Mouse (Mus musculus): ENCODE results near the gene Zwint.
A peak's percentile ranks its signal among the peaks of the same experiment; 100 is the strongest.

Gene Zwint

DNA sequence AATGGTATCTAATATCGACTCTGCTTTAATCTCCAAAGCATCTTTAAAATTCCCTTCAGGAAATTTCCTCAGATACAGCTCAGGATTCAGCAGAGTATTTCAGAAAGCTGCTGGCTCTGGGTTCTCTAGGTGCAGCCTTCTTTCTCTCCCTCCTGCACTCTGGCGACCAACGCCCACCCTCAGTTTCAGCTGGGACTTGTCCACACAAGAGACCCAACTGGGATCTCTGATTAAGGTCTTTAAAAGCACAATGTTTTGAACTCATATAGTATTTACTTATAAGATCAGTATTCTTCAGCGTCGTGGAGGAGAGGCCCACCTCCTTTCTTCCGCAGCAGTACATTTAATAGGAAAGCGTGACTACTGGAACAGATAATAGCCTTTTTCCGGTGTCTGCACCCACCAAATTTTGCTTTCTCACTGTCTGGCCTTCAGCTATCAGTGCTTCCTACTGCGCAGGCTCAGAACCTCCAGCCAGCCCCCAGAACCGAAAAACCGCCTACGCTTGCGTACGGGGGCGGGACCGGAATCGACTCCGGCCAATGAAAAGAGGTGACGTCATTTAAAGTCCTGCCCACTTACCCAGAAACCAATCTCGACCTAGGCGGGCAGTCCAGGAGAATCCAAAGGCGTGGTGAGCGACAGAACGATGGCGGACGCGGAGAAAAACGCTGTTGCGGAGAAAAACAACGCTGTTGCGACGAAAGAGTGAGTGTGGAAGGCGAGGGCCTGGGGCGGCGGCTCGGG is at the start of gene Zwint:
TSS of gene Zwint (plus strand) at position 576 of the 747 bp plus-strand sequence.
- peak; percentile 97 for DNase-seq (ENCODE audit: low read depth, low spot score)

DNA sequence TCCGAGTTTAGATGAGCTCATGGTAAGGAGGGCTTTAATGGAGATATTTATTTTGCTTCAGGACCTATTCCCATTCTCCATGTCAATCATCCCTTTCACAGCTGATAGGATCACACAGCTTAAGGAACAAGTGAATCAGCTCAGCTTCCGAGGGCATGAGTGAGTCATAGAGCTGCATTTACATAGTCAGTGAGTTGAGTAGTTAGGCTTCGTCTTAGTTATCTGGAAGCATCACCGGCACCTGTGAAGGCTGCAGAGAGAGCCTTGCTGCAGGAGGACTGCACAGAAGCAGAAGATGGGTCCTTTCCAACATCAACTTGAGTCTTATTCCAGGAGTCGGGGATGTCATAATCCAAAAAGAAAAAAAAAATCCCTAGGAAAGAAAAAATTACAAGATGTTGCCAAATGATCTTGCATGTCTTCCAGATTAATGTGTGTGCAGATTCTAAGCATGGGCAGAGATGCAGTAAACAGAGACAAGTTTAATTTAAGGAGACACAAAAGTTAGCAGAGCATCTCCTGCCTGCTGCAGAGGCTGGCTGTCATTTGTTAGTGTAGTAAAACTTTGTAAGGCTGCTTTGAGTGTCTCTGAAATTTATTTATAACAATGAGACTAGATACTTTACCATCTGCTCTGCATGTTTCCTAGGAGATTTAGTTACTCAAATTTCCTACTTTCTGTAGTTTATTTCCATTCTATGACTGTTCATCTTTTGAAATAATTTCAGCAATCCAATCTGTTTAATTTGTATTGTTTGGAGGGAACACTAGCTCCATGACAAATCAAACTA is 41.3 kb upstream of the Zwint start:
- DNase-seq (ENCODE audit: low read depth, low spot score): no peak

DNA sequence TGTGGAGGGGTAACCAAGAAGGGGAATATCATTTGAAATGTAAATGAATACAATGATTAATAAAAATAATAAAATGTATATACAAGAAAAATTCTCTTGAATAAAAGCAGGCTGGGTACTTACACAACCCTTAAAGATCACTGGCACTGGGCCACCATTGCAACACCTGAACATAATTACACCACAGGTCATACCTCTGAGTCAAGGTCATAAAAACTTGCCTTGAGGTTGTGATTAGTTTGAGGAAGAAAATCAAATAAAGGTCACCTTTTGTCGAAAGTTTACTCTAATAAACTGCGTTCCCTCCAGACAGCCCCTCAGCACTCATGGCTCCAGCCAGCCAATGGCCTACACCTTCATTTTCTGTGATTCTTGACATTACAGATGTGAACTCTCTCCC is 38.5 kb upstream of the Zwint start:
- no peak for DNase-seq (ENCODE audit: low read depth, low spot score)

DNA sequence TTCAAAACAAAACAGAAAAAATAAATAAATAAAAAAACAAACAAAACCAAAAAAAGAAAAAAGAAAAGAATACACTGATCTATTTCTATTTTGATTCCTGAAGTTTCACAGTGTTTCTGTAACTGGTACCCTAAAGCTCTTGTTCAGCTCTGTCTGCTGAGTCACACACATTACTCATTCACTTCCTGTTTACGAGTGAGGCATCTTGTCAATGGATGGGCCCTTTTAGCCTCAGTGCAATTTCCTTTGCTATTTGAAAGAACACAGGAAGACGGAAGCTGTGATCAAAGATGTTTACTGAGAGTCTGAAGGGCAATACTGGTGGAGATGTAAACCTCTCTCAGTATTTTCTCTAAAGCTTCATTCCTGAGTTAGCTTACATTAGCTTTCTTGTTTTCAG is 34.1 kb upstream of the Zwint start:
- DNase-seq (ENCODE audit: low read depth, low spot score): no peak

DNA sequence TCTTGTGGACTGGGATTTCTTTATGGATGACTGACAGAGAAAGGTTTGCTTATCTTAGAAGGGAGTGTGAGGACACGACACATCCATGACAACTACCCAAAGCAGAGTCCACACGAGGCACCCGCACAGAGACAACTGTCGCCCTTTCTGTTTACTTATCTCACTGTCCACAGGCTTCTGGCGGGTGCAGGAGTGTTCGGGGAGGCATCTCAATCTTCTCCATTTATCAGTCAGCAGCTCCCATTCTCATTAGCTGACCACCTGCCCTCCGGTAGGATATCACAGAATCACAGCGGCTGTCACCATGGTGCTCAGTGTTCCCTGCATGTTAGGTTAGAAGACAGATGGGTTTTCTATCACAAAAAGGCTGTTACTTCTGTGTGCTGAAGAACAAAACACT is 31.1 kb upstream of the Zwint start:
- no peak for DNase-seq (ENCODE audit: low read depth, low spot score)

DNA sequence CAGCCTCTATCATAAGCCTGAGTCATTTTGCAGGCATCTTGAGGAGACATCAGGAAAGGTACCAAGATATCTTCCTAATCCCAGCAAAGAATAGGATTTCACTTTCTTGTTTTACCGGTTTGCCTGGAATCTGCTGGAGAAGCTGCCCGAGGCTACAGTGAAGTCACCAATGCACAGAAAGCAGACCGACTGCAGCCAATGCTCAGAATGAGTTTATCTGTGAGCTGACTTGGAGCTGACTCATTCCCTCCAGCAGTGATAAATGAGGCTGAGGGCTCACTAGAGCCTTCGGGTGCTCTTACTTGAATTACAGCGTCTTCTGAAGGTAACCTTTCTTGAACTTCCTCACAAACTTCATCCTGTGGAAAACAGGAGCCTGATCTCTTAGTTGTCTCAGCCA is 20.5 kb upstream of the Zwint start:
- DNase-seq (ENCODE audit: low read depth, low spot score): no peak

DNA sequence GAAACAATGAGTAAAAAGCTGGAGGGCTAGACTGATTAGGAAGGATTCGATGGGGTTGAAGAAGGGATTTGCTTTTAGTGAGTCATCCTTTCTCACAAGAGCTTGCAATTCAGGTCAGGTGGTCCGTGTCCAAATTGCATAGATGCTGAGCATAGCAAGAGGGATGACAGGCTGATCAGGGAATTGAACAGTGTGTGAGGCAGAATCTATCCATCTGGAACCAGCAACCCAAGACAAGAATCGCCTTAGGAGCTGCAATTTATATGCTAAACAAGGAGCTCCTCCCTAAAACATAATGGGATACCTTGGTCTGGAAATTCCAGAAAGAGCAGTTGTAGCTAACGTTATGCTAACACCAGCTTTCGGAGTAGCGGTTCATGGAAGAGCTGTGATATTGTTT is 3.8 kb upstream of the Zwint start:
- DNase-seq (ENCODE audit: low read depth, low spot score): peak; percentile 54

DNA sequence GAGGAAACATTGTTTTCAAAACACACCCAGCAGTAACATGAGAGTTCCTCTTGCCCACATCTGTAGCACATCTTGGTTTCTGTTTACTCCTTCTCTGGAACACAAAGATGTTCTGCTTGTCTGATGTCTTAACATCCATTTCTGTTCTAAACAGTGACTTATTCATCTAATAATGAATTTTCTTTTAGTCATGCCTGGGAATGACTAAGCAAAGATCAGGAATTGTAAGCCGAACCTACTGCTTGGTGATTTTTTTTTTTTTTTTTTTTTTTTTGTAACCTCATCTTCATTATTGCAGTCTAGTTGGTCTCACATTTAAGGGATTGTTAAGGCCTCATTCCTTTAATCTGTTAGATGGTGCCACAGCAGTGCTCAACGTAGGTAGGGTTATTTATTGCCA is 848 bp upstream of the Zwint start:
- no peak for DNase-seq (ENCODE audit: low read depth, low spot score)

DNA sequence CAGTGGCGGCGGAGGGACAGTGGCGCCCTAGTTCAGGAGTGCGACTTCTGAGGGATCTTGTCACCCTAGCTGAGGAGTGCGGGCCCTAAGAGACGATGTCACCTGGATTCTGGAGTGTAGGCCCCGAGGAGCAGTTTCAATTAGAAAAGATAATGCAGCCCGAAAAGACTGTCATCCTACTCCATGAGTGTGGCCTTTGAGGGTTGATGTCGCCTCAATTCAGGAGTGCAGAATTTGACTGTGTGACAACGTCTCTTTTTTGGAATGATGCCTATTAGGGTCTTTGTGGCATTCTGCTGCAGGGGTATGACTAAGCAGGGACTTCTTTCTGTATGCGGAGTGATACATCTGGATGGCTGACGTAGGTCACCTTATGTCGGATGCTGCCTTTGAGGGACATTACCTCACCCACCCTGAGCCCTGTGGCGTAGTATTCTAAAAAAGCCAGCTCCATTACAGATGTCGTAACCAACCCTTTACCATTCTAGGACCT is 418 bp downstream of the Zwint start:
- peak; percentile 71 for DNase-seq (ENCODE audit: low read depth, low spot score)

DNA sequence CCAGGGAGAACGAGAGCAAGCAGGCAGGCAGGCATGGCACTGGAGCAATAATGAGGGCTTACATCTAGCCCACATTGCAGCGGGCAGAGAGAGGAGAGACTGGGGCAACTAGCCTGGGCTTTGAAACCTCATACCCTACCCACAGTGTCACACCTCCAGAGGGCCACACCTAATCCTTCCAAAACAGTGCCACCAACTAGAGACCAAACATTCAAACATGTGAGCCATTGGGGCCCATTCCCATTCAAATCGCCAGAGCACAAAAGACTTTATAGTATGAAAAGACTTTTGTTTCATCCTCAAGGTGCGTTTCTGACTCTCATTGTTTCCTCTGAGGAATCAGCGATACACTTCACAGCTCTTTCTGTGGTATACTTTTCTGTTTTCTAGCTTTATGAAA is 4.6 kb downstream of the Zwint start:
- DNase-seq (ENCODE audit: low read depth, low spot score): no peak

DNA sequence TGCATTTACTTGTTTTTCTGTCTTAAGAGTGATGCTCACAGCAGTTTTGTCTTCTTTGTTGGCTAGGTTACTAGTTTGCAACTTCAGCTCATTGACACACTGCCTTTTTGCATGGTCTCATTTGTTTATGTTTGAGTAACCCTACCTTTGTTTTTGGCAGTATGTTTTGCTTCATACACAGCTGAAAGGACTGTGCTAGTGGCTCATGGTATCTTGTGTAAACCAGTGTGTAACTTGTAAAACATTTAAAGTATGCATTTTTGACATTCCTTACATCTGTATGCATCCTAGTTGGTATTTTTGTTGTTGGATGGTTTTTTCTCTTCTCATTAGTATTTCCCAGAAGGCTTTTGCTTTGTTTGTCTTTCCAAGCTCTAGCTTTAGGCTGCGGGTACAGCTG is 5.7 kb downstream of the Zwint start:
- no peak for DNase-seq (ENCODE audit: low read depth, low spot score)

DNA sequence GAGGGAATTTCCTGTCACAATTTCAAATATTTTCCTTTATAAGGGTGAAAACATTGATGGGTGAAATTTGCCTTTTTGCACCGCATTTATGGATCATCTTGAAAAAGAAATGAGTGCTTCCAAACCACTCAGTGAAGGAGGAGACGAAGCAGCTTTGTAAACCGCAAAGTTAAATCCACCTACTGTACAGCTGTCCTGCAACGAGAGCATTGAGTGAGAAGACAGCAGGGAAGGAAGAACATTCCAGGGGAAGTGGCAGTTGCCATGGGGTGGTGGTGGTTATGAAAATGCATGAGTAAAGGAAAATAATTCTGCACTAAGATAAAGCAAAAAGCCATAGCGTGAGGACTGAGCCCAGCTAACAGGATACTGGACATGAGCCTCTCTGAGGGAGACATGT is 13.2 kb downstream of the Zwint start:
- DNase-seq (ENCODE audit: low read depth, low spot score): no peak

DNA sequence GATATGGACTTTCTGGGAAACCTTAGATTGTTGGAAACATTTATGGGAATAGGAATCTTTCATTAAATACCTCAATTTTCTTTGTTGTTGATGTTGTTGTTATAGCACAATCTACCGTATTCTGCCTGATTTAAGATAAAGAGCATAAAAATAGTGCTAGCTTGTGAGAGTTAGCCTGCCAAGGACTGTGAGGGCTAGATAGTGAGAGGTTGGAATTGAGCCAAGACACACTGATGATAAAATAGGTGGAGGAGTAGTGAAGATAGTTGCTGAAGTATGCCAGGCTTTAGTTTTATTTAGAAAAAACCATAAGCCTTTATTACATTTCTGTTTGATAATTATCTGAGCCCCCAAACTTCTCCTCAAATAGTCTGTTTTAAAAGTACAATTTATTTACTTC is 14.4 kb downstream of the Zwint start:
- DNase-seq (ENCODE audit: low read depth, low spot score): no peak

DNA sequence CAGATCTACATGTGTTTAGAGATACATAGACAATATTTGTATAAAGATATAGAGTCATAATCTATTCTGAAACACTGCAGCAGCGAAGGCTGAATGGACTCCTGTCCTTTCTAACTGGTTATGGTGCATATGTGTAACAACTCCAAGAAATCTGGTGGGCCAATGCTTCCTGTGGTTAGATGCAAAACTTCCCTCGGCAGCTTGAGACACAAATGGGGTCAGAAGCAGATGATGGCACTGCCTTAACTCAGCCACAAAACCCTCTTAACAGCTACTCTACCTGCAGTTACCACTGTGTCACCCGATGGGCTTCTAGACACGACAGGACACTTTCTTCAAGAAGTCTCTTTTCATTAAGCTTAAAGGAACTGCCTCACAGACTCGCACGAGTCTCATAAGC is 21.3 kb downstream of the Zwint start:
- DNase-seq (ENCODE audit: low read depth, low spot score): no peak

DNA sequence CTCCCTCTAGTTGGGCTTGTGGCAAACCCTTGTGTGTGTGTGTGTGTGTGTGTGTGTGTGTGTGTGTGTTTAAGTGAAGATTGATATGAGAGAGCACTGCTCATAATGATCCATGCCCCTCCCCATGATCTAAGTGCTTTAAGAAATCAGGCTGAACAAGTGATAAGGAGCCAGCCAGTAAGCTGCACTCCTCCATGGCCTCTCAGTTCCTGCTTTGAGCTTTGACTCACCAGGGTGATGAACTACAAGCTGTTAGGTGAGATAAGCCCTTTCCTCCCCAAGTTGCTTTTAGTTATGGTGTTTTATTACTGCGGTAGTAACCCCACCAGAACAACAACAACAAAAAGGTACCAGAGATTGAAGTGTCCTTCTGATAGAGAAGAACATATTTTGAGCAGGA is 21.9 kb downstream of the Zwint start:
- DNase-seq (ENCODE audit: low read depth, low spot score): no peak

DNA sequence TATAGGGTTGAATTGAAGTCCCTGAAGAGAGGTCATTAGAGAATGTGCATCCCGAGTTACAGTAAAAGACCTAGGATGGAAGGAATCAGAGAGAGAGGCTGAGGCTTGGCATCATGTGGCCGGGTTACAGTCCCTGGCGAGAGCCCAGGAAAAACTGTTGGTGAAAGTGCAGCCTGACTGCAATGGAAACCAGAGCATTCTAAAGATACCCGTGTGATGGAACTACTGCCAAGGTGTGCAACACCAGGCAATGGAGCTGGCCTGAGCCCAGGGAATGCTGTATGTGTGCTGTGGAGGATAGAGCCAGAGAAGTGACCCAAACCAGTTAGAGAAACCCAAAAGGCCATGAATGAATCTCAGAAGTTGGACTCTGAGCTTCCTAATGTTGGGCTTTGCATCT is 24.4 kb downstream of the Zwint start:
- DNase-seq (ENCODE audit: low read depth, low spot score): no peak

DNA sequence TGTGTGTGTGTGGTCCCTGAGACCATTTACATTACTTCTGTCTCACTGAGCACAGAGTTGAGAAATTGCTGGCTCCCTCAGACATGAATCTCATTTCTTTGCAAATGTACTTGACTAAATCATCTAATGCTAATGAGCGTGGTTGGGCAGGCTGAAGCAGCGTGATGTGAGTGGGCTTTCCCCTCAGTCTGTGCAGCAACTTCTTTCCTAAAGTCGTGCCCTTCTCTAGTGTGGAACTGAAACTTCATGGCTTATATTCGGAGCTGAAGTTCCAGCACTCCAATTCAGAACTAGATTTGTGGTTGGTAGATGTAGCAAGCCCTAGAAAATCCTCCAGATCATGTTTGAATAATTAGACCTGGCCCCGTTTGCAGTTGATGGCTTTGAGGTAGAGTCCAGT is 46.4 kb downstream of the Zwint start:
- DNase-seq (ENCODE audit: low read depth, low spot score): no peak

DNA sequence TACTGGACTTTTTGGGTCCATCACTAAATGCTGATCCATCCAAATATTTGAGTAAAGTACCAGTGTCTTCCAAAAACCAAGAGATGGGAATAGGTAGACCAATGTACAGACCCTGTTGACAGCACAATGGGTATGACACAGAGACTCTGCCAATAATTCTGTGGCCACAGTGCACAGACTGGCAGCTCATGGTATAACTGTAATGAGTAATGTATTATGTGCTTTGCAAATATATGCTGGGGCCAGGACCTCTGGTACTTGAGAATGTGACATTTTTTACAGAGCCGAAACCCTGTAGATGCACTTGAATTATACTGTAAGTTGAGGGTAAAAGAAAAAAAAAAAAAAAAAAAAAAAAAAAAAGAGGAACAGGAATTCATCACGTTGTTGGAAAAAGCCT is 59.1 kb downstream of the Zwint start:
- DNase-seq (ENCODE audit: low read depth, low spot score): no peak
